Mouse (Mus musculus): ENCODE results near the gene Dusp7. TPM values are rescaled to one million over a fixed set of nuclear protein-coding genes. Genes with fewer than 3 reads are reported as not detected.

Dusp7 gene
- 13.4 and 16.1 TPM in 2 replicates for total RNA-seq (2023)

GRCm38 (mm10) chr9:106368112-106368717 is at the start of gene Dusp7:
Gene Dusp7 (plus strand): TSS chr9:106368632.

Other genes with a start within 250 kb of the Dusp7 start
- gene Glyctk, start 210.5 kb upstream of the Dusp7 start, total RNA-seq (2023), result 1.0 and 2.0 TPM in 2 replicates
- 63.2 and 64.5 TPM in 2 replicates for gene Wdr82, start 197.7 kb upstream of the Dusp7 start, total RNA-seq (2023)
- gene Ppm1m, start 168.9 kb upstream of the Dusp7 start, total RNA-seq (2023), result 119 and 163 TPM in 2 replicates
- gene Twf2, start 165.5 kb upstream of the Dusp7 start, total RNA-seq (2023), result 159 and 176 TPM in 2 replicates
- 8.3 and 11.3 TPM in 2 replicates for gene Tlr9, start 146.0 kb upstream of the Dusp7 start, total RNA-seq (2023)
- gene Alas1, start 120.0 kb upstream of the Dusp7 start, total RNA-seq (2023), result 172 and 178 TPM in 2 replicates
- 11.9 and 16.4 TPM in 2 replicates for gene Poc1a, start 87.6 kb upstream of the Dusp7 start, total RNA-seq (2023)
- gene Rpl29, start 60.8 kb downstream of the Dusp7 start, total RNA-seq (2023), result 169 and 281 TPM in 2 replicates
- 3.3 and 4.2 TPM in 2 replicates for gene Acy1, start 69.7 kb downstream of the Dusp7 start, total RNA-seq (2023)
- 0.64 and 1.4 TPM in 2 replicates for gene Abhd14b, start 78.8 kb downstream of the Dusp7 start, total RNA-seq (2023)
- gene Abhd14a, start 79.0 kb downstream of the Dusp7 start, total RNA-seq (2023), result 0.44 and 2.3 TPM in 2 replicates
- gene Pcbp4, start 84.7 kb downstream of the Dusp7 start, total RNA-seq (2023), result 1.1 and 3.5 TPM in 2 replicates
- gene Gpr62, start 97.3 kb downstream of the Dusp7 start, total RNA-seq (2023), result not detected in 2 replicates
- gene Rrp9, start 107.3 kb downstream of the Dusp7 start, total RNA-seq (2023), result 8.6 and 15.7 TPM in 2 replicates
- gene Parp3, start 108.3 kb downstream of the Dusp7 start, total RNA-seq (2023), result 15.4 and 16.6 TPM in 2 replicates
- not detected in 2 replicates for gene Iqcf1, start 131.3 kb downstream of the Dusp7 start, total RNA-seq (2023)
- gene Iqcf5, start 145.9 kb downstream of the Dusp7 start, total RNA-seq (2023), result not detected in 2 replicates
- not detected in 2 replicates for gene Iqcf3, start 193.0 kb downstream of the Dusp7 start, total RNA-seq (2023)
- gene Iqcf4, start 202.4 kb downstream of the Dusp7 start, total RNA-seq (2023), result not detected in 2 replicates

Data from neutrophil, adult 65 days (primary cell).